Mouse (Mus musculus) small intestine, adult 2 months (tissue): ENCODE measurements at regions not wholly inside any gene's neighbourhood (a gene's known extent, or its start where the extent isn't known, plus 50 kb on each side); places are given as distances from the start of the nearest gene placed in this dataset.

Source experiments
- CTCF ChIP-seq: fragments of 200-500 bp; IDR thresholded peaks from 2 replicates; pipeline ENCODE4 v1.5.1; 2012; ENCODE audit warnings: low read depth, mild to moderate bottlenecking, control low read depth, inconsistent platforms, low read length, moderate library complexity, mixed read lengths; ENCODE audit not compliant: insufficient replicate concordance, insufficient read length; ENCODE audit errors: extremely low read depth
- POLR2A ChIP-seq: fragments of 200-500 bp; IDR thresholded peaks from 2 replicates; pipeline ENCODE4 v1.6.1; 2012; ENCODE audit warnings: low read depth, mild to moderate bottlenecking, control low read depth, inconsistent platforms, low read length, moderate library complexity

DNA sequence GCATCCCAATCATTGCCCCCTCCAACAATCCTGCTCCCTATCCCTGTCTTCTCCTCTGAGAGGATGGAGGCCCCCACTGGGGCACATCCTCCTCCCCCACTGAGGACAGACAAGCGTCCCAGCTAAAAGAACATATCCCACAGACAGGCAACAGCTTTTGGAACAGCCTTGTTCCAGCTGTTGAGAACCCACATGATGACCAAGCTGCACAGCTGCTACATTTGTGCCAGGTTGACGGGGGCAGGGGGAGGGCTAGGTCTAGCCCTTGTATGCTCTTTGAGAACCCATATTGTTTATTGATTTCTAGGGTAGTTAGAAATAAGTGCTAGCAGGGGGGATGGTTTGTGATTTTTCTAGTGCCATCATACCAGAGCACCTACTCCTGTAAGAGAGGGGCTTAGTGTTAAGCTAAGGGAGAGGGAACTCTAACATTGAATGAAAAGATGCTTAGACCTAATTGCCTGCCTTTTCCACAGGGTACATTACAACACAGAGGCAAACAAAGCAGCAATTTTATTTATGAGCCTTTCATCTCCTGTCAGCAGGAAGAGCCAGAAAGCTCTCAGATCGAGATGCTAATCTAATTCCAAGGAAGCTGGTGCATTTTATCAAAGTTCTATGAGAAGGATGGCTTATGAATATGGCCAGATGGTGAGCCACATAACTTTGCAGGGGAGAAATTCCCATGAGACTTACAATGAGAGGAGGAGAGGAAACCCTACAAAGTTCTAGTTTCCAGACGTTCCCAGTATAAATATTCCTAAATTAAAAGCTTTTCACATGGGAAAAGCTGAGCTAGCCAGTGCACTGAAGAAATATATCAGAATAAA lies 137.6 kb upstream of the Zpld1 start:
- TF ChIP-seq CTCF (no peak), POLR2A (no peak)
